In the genomic region with DNA sequence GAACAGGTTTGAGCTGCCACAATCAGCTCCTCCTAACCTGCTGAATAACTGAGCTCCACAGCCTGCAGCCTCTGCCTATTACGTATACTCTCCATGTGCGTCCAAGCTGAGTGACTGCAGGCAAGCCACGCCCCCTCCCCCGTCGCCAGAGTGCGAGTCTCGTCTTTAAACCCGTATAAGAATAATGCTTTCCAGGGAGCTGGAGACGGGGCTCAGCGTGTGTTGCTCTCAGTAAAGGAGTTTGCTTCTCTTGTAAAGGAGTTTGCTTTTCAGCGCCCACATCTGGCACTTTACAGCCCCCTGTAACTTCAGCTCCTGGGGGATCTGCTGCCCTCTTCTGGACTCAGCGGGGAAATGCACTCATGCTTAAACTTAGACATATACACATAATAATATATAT, we compare ENCODE assay signal across 9 mouse cellular contexts. TPM values are rescaled to one million over a fixed set of nuclear protein-coding genes. Genes with fewer than 3 reads are reported as not detected.
DNase-seq lines count a peak whose midpoint lies in the region; ATAC-seq and TF ChIP-seq lines count a peak whose summit lies in the region.
"Had no signal": no experiment of that assay in that cellular context is flagged by ENCODE, and none has a peak within 500 bp of the region (broad histone marks: within the 10 kb centered on the region; RNA-seq: fewer than 3 reads in every experiment).

No protein-coding gene starts in this region.

- peak overlapping the region; percentile 78 for H3K4me3 ChIP-seq in E14TG2a.4 (replicated peaks; ENCODE audit: low read length)
- no peak overlapping the region for H3K4me3 ChIP-seq in forebrain, embryonic 14.5 days (ENCODE audit: low read depth, low read length)
- H3K4me3 ChIP-seq in limb, embryonic 11.5 days (ENCODE audit: low read depth, low read length): no peak overlapping the region
- peak overlapping the region; percentile 30 for H3K4me3 ChIP-seq in neural tube, embryonic 15.5 days (replicated peaks)

- ATAC-seq in forebrain, embryonic 14.5 days: no peak
- 0 out of 2 replicates have a peak, but pooled peaks have one; percentile 24 for ATAC-seq in limb, embryonic 11.5 days (ENCODE audit: insufficient number of reproducible peaks, low FRiP score, low TSS enrichment, low read depth)
- ATAC-seq in neural tube, embryonic 15.5 days (ENCODE audit: low FRiP score): no peak
- ATAC-seq in erythroblast, adult 5-6 weeks (replicated peaks; ENCODE audit: low FRiP score, poor library complexity, severe bottlenecking): no peak

- peaks cover 60% of the 10 kb centered on the region for H3K4me1 ChIP-seq in E14TG2a.4 (replicated peaks; ENCODE audit: low read depth, low read length)
- H3K4me1 ChIP-seq in forebrain, embryonic 14.5 days (ENCODE audit: control insufficient read depth, insufficient read depth, low read length): no peaks in the 10 kb centered on the region
- H3K4me1 ChIP-seq in limb, embryonic 11.5 days (ENCODE audit: control insufficient read depth, insufficient read depth, low read length): no peaks in the 10 kb centered on the region
- 0 out of 2 replicates have a peak, but pooled peaks cover 3% of the 10 kb centered on the region for H3K4me1 ChIP-seq in neural tube, embryonic 15.5 days

- 6% methylated on average over 12 of the region's 12 CpGs for WGBS in forebrain, embryonic 14.5 days
- WGBS in limb, embryonic 11.5 days: 3% methylated on average over 12 of the region's 12 CpGs
- WGBS in neural tube, embryonic 15.5 days: 1% methylated on average over 12 of the region's 12 CpGs

- no peak overlapping the region for H3K9ac ChIP-seq in forebrain, embryonic 14.5 days (ENCODE audit: low read length)
- H3K9ac ChIP-seq in limb, embryonic 11.5 days (ENCODE audit: low read length): no peak overlapping the region
- no peak overlapping the region for H3K9ac ChIP-seq in neural tube, embryonic 15.5 days (replicated peaks)

- no peaks in the 10 kb centered on the region for H3K27me3 ChIP-seq in E14TG2a.4 (ENCODE audit: insufficient read depth, low read length)
- no peaks in the 10 kb centered on the region for H3K27me3 ChIP-seq in forebrain, embryonic 14.5 days (replicated peaks; ENCODE audit: control insufficient read depth, insufficient read depth, low read length)
- H3K27me3 ChIP-seq in limb, embryonic 11.5 days (ENCODE audit: control insufficient read depth, insufficient read depth, low read length): no peaks in the 10 kb centered on the region
- H3K27me3 ChIP-seq in neural tube, embryonic 15.5 days (replicated peaks): no peaks in the 10 kb centered on the region

- no peaks in the 10 kb centered on the region for H3K36me3 ChIP-seq in E14TG2a.4 (ENCODE audit: insufficient read depth, low read length)
- H3K36me3 ChIP-seq in forebrain, embryonic 14.5 days (ENCODE audit: control insufficient read depth, insufficient read depth, low read length): no peaks in the 10 kb centered on the region
- no peaks in the 10 kb centered on the region for H3K36me3 ChIP-seq in limb, embryonic 11.5 days (ENCODE audit: control insufficient read depth, insufficient read depth, low read length)
- H3K36me3 ChIP-seq in neural tube, embryonic 15.5 days: no peaks in the 10 kb centered on the region

- 0 out of 2 replicates have a peak overlapping the region, but pooled peaks have one; percentile 14 for H3K4me2 ChIP-seq in forebrain, embryonic 14.5 days (ENCODE audit: low read length)
- peak overlapping the region; percentile 22 for H3K4me2 ChIP-seq in limb, embryonic 11.5 days (ENCODE audit: low read depth, severe bottlenecking)
- H3K4me2 ChIP-seq in neural tube, embryonic 15.5 days: peak overlapping the region; percentile 45

- DNase-seq in adrenal gland, postnatal 10 days: peak; percentile 52
- DNase-seq in adrenal gland, postnatal 25 days: no peak
- peak; percentile 59 for DNase-seq in forebrain, embryonic 14.5 days (ENCODE audit: low spot score)
- peak; percentile 74 for DNase-seq in limb, embryonic 11.5 days (ENCODE audit: low spot score)
- no peak for DNase-seq in layer of hippocampus, adult 18-20 months (ENCODE audit: low spot score in 2 of 2)

- peak; percentile 89 for TF ChIP-seq CTCF in E14TG2a.4 (conservative IDR thresholded peaks at IDR 0.05; ENCODE audit: low read length)

- peaks cover 4% of the 10 kb centered on the region for H3K9me3 ChIP-seq in E14TG2a.4 (ENCODE audit: low read length)
- H3K9me3 ChIP-seq in forebrain, embryonic 14.5 days (replicated peaks; ENCODE audit: control insufficient read depth, low read length): no peaks in the 10 kb centered on the region
- H3K9me3 ChIP-seq in limb, embryonic 11.5 days (ENCODE audit: control insufficient read depth, low read length): no peaks in the 10 kb centered on the region
- H3K9me3 ChIP-seq in neural tube, embryonic 15.5 days (replicated peaks): no peaks in the 10 kb centered on the region

- H3K27ac ChIP-seq in forebrain, embryonic 14.5 days (ENCODE audit: low read depth, low read length): no peak overlapping the region
- H3K27ac ChIP-seq in limb, embryonic 11.5 days (replicated peaks; ENCODE audit: low read depth, low read length): no peak overlapping the region
- H3K27ac ChIP-seq in neural tube, embryonic 15.5 days (replicated peaks): no peak overlapping the region
- H3K27ac ChIP-seq: macrophage had no signal

RNA-seq across cellular contexts. Expression of a gene that starts 7.2 kb away (rescaled TPM):
- 100 to 1,000 TPM; 113 to 138 TPM for total RNA-seq in adrenal gland, postnatal 10 days (2021)
- total RNA-seq in adrenal gland, postnatal 25 days (2021): 99.4 and 114 TPM in 2 replicates
- 2.4 and 3.7 TPM in 2 replicates for polyA plus RNA-seq in forebrain, embryonic 14.5 days (2014; fragmentation: Nextera tagmentation; extraction: Ambion mirVana)
- 2.1 and 4.5 TPM in 2 replicates for polyA plus RNA-seq in limb, embryonic 11.5 days (2014; fragmentation: Nextera tagmentation; extraction: Ambion mirVana)
- polyA plus RNA-seq in neural tube, embryonic 15.5 days (2015; fragmentation: Nextera tagmentation; extraction: Ambion mirVana): 4.7 and 5.0 TPM in 2 replicates
- total RNA-seq in erythroblast, adult 5-6 weeks (2015; ENCODE audit: low replicate concordance): 0.21 TPM in 1 of 2 replicates, not detected in the other
- 0.14 TPM in 1 of 2 replicates, not detected in the other for total RNA-seq in erythroblast, adult 5-6 weeks (2017; ENCODE audit: low replicate concordance)
- 1 to 10 TPM; 6.4 to 6.5 TPM for total RNA-seq in layer of hippocampus, adult 18-20 months (2021)

RNA-seq across cellular contexts. Expression of a gene that starts 23.3 kb away (rescaled TPM):
- 10 to 100 TPM; 11.4 to 13.3 TPM for total RNA-seq in adrenal gland, postnatal 10 days (2021)
- total RNA-seq in adrenal gland, postnatal 25 days (2021): 6.7 and 15.0 TPM in 2 replicates
- 12.1 and 13.3 TPM in 2 replicates for polyA plus RNA-seq in forebrain, embryonic 14.5 days (2014; fragmentation: Nextera tagmentation; extraction: Ambion mirVana)
- 41.8 and 52.8 TPM in 2 replicates for polyA plus RNA-seq in limb, embryonic 11.5 days (2014; fragmentation: Nextera tagmentation; extraction: Ambion mirVana)
- 9.2 and 20.7 TPM in 2 replicates for polyA plus RNA-seq in neural tube, embryonic 15.5 days (2015; fragmentation: Nextera tagmentation; extraction: Ambion mirVana)
- 1.9 and 2.1 TPM in 2 replicates for total RNA-seq in erythroblast, adult 5-6 weeks (2015; ENCODE audit: low replicate concordance)
- total RNA-seq in erythroblast, adult 5-6 weeks (2017; ENCODE audit: low replicate concordance): 0.68 and 4.7 TPM in 2 replicates
- total RNA-seq in layer of hippocampus, adult 18-20 months (2021): 1 to 10 TPM; 2.0 to 2.6 TPM

RNA-seq across cellular contexts. Expression of a gene that starts 25.5 kb away (rescaled TPM):
- total RNA-seq in adrenal gland, postnatal 10 days (2021): 1 to 10 TPM; 6.3 to 8.6 TPM
- 12.0 and 12.1 TPM in 2 replicates for total RNA-seq in adrenal gland, postnatal 25 days (2021)
- 6.5 and 8.3 TPM in 2 replicates for polyA plus RNA-seq in forebrain, embryonic 14.5 days (2014; fragmentation: Nextera tagmentation; extraction: Ambion mirVana)
- 13.4 and 14.6 TPM in 2 replicates for polyA plus RNA-seq in limb, embryonic 11.5 days (2014; fragmentation: Nextera tagmentation; extraction: Ambion mirVana)
- 6.2 and 7.8 TPM in 2 replicates for polyA plus RNA-seq in neural tube, embryonic 15.5 days (2015; fragmentation: Nextera tagmentation; extraction: Ambion mirVana)
- total RNA-seq in erythroblast, adult 5-6 weeks (2015; ENCODE audit: low replicate concordance): not detected in 2 replicates
- total RNA-seq in erythroblast, adult 5-6 weeks (2017; ENCODE audit: low replicate concordance): 2.5 TPM in 1 of 2 replicates, not detected in the other
- total RNA-seq in layer of hippocampus, adult 18-20 months (2021): 1 to 10 TPM; 4.6 TPM

Comparison
In these comparisons a context has a peak if more than half of its experiments do, and no peak if none do; other contexts are left out.
1. DNase-seq: peak in adrenal gland, postnatal 10 days (single experiment), forebrain, embryonic 14.5 days (single experiment) and limb, embryonic 11.5 days (single experiment); none in adrenal gland, postnatal 25 days (single experiment) and layer of hippocampus, adult 18-20 months (0 of 2).
2. H3K4me3 ChIP-seq: peak in E14TG2a.4 (single experiment) and neural tube, embryonic 15.5 days (single experiment); none in forebrain, embryonic 14.5 days (single experiment) and limb, embryonic 11.5 days (single experiment).
3. RNA of a gene that starts 7.2 kb away (total RNA-seq): 113 to 138 TPM in adrenal gland, postnatal 10 days and 99.4 to 114 TPM in adrenal gland, postnatal 25 days; 6.4 to 6.5 TPM in layer of hippocampus, adult 18-20 months and 0.14 to 0.21 TPM in erythroblast, adult 5-6 weeks; every median in the first group is over 10 times any median in the second.
4. Peak in every context shown above with its lines, with median percentiles within 50 percentile points of each other: H3K4me2 ChIP-seq.